Mouse (Mus musculus): ENCODE measurements around the gene Atad3a. TPM values are rescaled to one million over a fixed set of nuclear protein-coding genes. Genes with fewer than 3 reads are reported as not detected.

Gene Atad3a
- total and polyA plus RNA-seq, 3 experiments: 133 to 216 (median 154) TPM

GRCm38 (mm10) chr4:155746036-155746548 lies 14.8 kb downstream of the Atad3a start:
- Histone ChIP-seq H3K27ac (ENCODE audit: insufficient read depth, low read depth) (no peak overlapping the region), H3K4me3 (replicated peaks in 1 of 3; ENCODE audit: low read depth in 2 of 3, low read length in 2 of 3, poor library complexity in 1 of 3) (no peak overlapping the region), H3K79me2 (replicated peaks; ENCODE audit: control insufficient read depth, extremely low read depth, insufficient read depth, poor library complexity, severe bottlenecking) (0 out of 2 replicates have a peak, but pooled peaks cover 4% of the 10 kb centered on the region), H3K9me3 (replicated peaks; ENCODE audit: low read length) (no peaks in the 10 kb centered on the region), H3K9ac (ENCODE audit: insufficient read depth, low read depth) (no peak overlapping the region), H3K36me3 (replicated peaks in 1 of 2; ENCODE audit: control insufficient read depth in 1 of 2, insufficient read depth in 1 of 2, low read length in 1 of 2) (peaks cover 88 to 98% of the 10 kb centered on the region in 2 experiments), H3K4me1 (ENCODE audit: control insufficient read depth in 1 of 2, insufficient read depth in 2 of 2) (no peaks in the 10 kb centered on the region), H3K27me3 (replicated peaks) (no peaks in the 10 kb centered on the region), H3K4me2 (ENCODE audit: insufficient read depth, low read depth, poor library complexity, severe bottlenecking) (no peak overlapping the region)
- dilution Hi-C loops (cut with MboI; ENCODE audit: extremely low pct_ligation_motif_present, extremely low pct_unique_long_range_greater_than_20kb, low sequenced_read_pairs): no loop called here
- no peak for TF ChIP-seq RAD21 (IDR thresholded peaks at IDR 0.05; ENCODE audit: low read depth, low read length)
- no peak for TF ChIP-seq CHD2 (IDR thresholded peaks at IDR 0.05; ENCODE audit: low read length)
- TF ChIP-seq SIN3A (IDR thresholded peaks at IDR 0.05; ENCODE audit: low read length): no peak
- TF ChIP-seq JUN (IDR thresholded peaks at IDR 0.05; ENCODE audit: insufficient read depth, low read depth, low read length): no peak
- TF ChIP-seq POLR2AphosphoS2 (IDR thresholded peaks at IDR 0.05; ENCODE audit: low read depth, low read length): no peak
- no peak for TF ChIP-seq ETS1 (conservative IDR thresholded peaks at IDR 0.05; ENCODE audit: low read depth, low read length)
- no peak for TF ChIP-seq MXI1 (IDR thresholded peaks at IDR 0.05; ENCODE audit: low read depth, low read length)
- no peak for TF ChIP-seq NELFE (IDR thresholded peaks at IDR 0.05; ENCODE audit: low read depth, low read length)
- TF ChIP-seq KAT2A (IDR thresholded peaks at IDR 0.05; ENCODE audit: insufficient replicate concordance, low read length): no peak
- no peak for TF ChIP-seq ZC3H11A (IDR thresholded peaks at IDR 0.05; ENCODE audit: low read depth, low read length)
- no peak for TF ChIP-seq ZNF384 (IDR thresholded peaks at IDR 0.05; ENCODE audit: low read depth, low read length)
- no peak for TF ChIP-seq PAX5 (IDR thresholded peaks at IDR 0.05; ENCODE audit: low read length)
- TF ChIP-seq CTCF (conservative IDR thresholded peaks at IDR 0.05 in 1 of 2, IDR thresholded peaks at IDR 0.05 in 1 of 2; ENCODE audit: low read depth in 2 of 2, low read length in 2 of 2): no peak
- TF ChIP-seq NRF1 (IDR thresholded peaks at IDR 0.05; ENCODE audit: low read depth, low read length): no peak
- TF ChIP-seq GABPA (IDR thresholded peaks at IDR 0.05; ENCODE audit: insufficient replicate concordance, low read depth, low read length): no peak
- no peak for TF ChIP-seq SMC3 (IDR thresholded peaks at IDR 0.05; ENCODE audit: low read depth, low read length)
- TF ChIP-seq MAFK (IDR thresholded peaks at IDR 0.05; ENCODE audit: insufficient replicate concordance, low read length): no peak
- no peak for TF ChIP-seq EP300 (IDR thresholded peaks at IDR 0.05; ENCODE audit: low read length)
- TF ChIP-seq TBP (conservative IDR thresholded peaks at IDR 0.05; ENCODE audit: low read depth, low read length): no peak
- TF ChIP-seq RCOR1 (conservative IDR thresholded peaks at IDR 0.05; ENCODE audit: low read depth, low read length): no peak
- in situ Hi-C loops (cut with MboI; ENCODE audit: low pct_ligation_motif_present, low pct_unique_long_range_greater_than_20kb, low sequenced_read_pairs): no loop called here
- no peak for DNase-seq (ENCODE audit: extremely low read depth)

GRCm38 (mm10) chr4:155745136-155745535 lies 15.8 kb downstream of the Atad3a start:
- H3K36me3 ChIP-seq (replicated peaks in 1 of 2; ENCODE audit: control insufficient read depth in 1 of 2, insufficient read depth in 1 of 2, low read length in 1 of 2): peaks cover 88 to 98% of the 10 kb centered on the region in 2 experiments
- dilution Hi-C loops (cut with MboI; ENCODE audit: extremely low pct_ligation_motif_present, extremely low pct_unique_long_range_greater_than_20kb, low sequenced_read_pairs): no loop called here
- TF ChIP-seq GABPA (IDR thresholded peaks at IDR 0.05; ENCODE audit: insufficient replicate concordance, low read depth, low read length): no peak
- TF ChIP-seq POLR2A (IDR thresholded peaks at IDR 0.05; ENCODE audit: low read depth, low read length): no peak
- TF ChIP-seq IRF4 (IDR thresholded peaks at IDR 0.05; ENCODE audit: low read depth, low read length): no peak
- no peak for TF ChIP-seq KAT2A (IDR thresholded peaks at IDR 0.05; ENCODE audit: insufficient replicate concordance, low read length)
- no peak for TF ChIP-seq ELF1 (IDR thresholded peaks at IDR 0.05; ENCODE audit: low read depth, low read length)
- no peak for TF ChIP-seq RAD21 (IDR thresholded peaks at IDR 0.05; ENCODE audit: low read depth, low read length)
- TF ChIP-seq ZC3H11A (IDR thresholded peaks at IDR 0.05; ENCODE audit: low read depth, low read length): no peak
- no peak for TF ChIP-seq SMC3 (IDR thresholded peaks at IDR 0.05; ENCODE audit: low read depth, low read length)

More at GRCm38 (mm10) chr4:155745136-155745535, 15.8 kb downstream of the Atad3a start:
- Histone ChIP-seq H3K4me2 (ENCODE audit: insufficient read depth, low read depth, poor library complexity, severe bottlenecking) (no peak overlapping the region), H3K27me3 (replicated peaks) (no peaks in the 10 kb centered on the region), H3K9me3 (replicated peaks; ENCODE audit: low read length) (no peaks in the 10 kb centered on the region), H3K9ac (ENCODE audit: insufficient read depth, low read depth) (no peak overlapping the region), H3K4me1 (ENCODE audit: control insufficient read depth in 1 of 2, insufficient read depth in 2 of 2) (no peaks in the 10 kb centered on the region), H3K27ac (ENCODE audit: insufficient read depth, low read depth) (no peak overlapping the region), H3K79me2 (replicated peaks; ENCODE audit: control insufficient read depth, extremely low read depth, insufficient read depth, poor library complexity, severe bottlenecking) (0 out of 2 replicates have a peak, but pooled peaks cover 4% of the 10 kb centered on the region), H3K4me3 (replicated peaks in 1 of 3; ENCODE audit: low read depth in 2 of 3, low read length in 2 of 3, poor library complexity in 1 of 3) (no peak overlapping the region)
- DNase-seq (ENCODE audit: extremely low read depth): no peak
- in situ Hi-C loops (cut with MboI; ENCODE audit: low pct_ligation_motif_present, low pct_unique_long_range_greater_than_20kb, low sequenced_read_pairs): no loop called here
